Mouse (Mus musculus) bone marrow macrophage, adult 2 months (primary cell): ENCODE results near the gene Flt4.

Experiments used
- CTCF ChIP-seq: IDR thresholded peaks from 2 replicates; pipeline ENCODE4 v1.5.1; 2012; ENCODE audit warnings: low read depth, mild to moderate bottlenecking, low read length, moderate library complexity
- POLR2A ChIP-seq: IDR thresholded peaks from 2 replicates; pipeline ENCODE4 v1.6.1; 2012; ENCODE audit warnings: mild to moderate bottlenecking, low read depth, low read length, borderline replicate concordance

- TF ChIP-seq CTCF (0 out of 2 replicates have a peak, but pooled peaks have one; percentile 6), POLR2A (no peak)
Observed at GRCm38 (mm10) chr11:49631154-49631553, 22.1 kb downstream of the Flt4 start.
